Comparison of ENCODE assay signal across 10 mouse cellular contexts in the genomic region with DNA sequence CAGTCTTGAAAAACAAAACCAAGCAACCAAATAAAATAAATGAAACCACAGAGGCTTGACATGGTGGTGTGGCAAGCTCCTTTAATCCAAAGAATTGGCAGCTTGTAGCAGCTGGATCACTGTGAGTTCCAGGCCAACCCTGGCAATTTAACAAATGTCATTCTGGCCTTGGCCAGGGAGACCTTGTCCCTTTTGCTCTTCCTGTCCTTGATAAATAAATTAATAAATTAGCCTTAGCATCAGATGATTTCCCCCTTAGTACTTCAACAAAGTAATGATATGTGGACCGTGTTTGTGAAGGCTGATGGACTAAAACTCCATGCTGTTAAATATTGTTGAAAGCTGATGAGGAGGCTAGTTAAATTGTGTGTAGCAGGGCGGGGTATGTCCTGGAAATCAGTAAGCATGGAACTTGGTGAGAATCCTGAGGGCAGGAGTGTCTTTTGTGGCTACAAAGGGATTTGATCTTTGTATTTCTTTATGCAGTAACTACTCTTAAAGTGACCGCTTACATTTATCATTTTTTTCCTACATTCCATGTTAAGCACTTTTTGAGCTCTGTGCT. TPM values are rescaled to one million over a fixed set of nuclear protein-coding genes. Genes with fewer than 3 reads are reported as not detected.
DNase-seq lines count a peak whose midpoint lies in the region; ATAC-seq and TF ChIP-seq lines count a peak whose summit lies in the region.
"Had no signal": no experiment of that assay in that cellular context is flagged by ENCODE, and none has a peak within 500 bp of the region (broad histone marks: within the 10 kb centered on the region; RNA-seq: fewer than 3 reads in every experiment).

No protein-coding gene starts in this region.

- TF ChIP-seq CTCF in lung, embryonic 14.5 days (IDR thresholded peaks at IDR 0.05; ENCODE audit: low read depth): no peak
- no peak for TF ChIP-seq CTCF in lung, adult 2 months (IDR thresholded peaks at IDR 0.05; ENCODE audit: insufficient read depth, low read length)

- no peaks in the 10 kb centered on the region for H3K4me1 ChIP-seq in lung, embryonic 14.5 days (ENCODE audit: insufficient read depth)
- peaks cover 13% of the 10 kb centered on the region for H3K4me1 ChIP-seq in lung, adult 2 months (ENCODE audit: control insufficient read depth, insufficient read depth, low read length)
- no peaks in the 10 kb centered on the region for H3K4me1 ChIP-seq in hindbrain, embryonic 12.5 days

- DNase-seq in cerebellum, postnatal 10 days: peak; percentile 70 to 74
- no peak for DNase-seq in cerebellum, adult 11-12 months
- DNase-seq in lung, embryonic 14.5 days: peak; percentile 19
- DNase-seq in lung, adult 2 months: no peak
- DNase-seq in heart, postnatal 4 days: peak; percentile 12
- DNase-seq in ovary, postnatal 36 days (ENCODE audit: low spot score): peak; percentile 29
- no peak for DNase-seq in right cerebral cortex, postnatal 14 days

- no peak overlapping the region for H3K9ac ChIP-seq in lung, embryonic 14.5 days
- no peak overlapping the region for H3K9ac ChIP-seq in hindbrain, embryonic 12.5 days

- H3K4me2 ChIP-seq in lung, embryonic 14.5 days: no peak overlapping the region
- no peak overlapping the region for H3K4me2 ChIP-seq in hindbrain, embryonic 12.5 days (replicated peaks)

- no peak overlapping the region for H3K4me3 ChIP-seq in lung, embryonic 14.5 days (ENCODE audit: low read depth, low read length)
- H3K4me3 ChIP-seq in lung, adult 2 months (replicated peaks; ENCODE audit: extremely low read depth, low read depth, low read length): no peak overlapping the region
- H3K4me3 ChIP-seq in hindbrain, embryonic 12.5 days: no peak overlapping the region
- H3K4me3 ChIP-seq: megakaryocyte, embryonic 14.5 days had no signal

- WGBS in lung, embryonic 14.5 days: 72% methylated on average over 3 of the region's 3 CpGs
- WGBS in lung, adult 2 months: 60% methylated on average over 3 of the region's 3 CpGs
- WGBS in hindbrain, embryonic 12.5 days: 93% methylated on average over 3 of the region's 3 CpGs

- TF ChIP-seq POLR2A in lung, adult 2 months (IDR thresholded peaks at IDR 0.05; ENCODE audit: borderline replicate concordance, extremely low read depth, low read depth, low read length): no peak

- 0 out of 2 replicates have a peak, but pooled peaks cover 5% of the 10 kb centered on the region for H3K36me3 ChIP-seq in lung, embryonic 14.5 days (ENCODE audit: insufficient read depth)
- no peaks in the 10 kb centered on the region for H3K36me3 ChIP-seq in hindbrain, embryonic 12.5 days

- ATAC-seq in lung, embryonic 14.5 days (ENCODE audit: insufficient read depth): no peak
- no peak for ATAC-seq in hindbrain, embryonic 12.5 days (ENCODE audit: low FRiP score)

- H3K27me3 ChIP-seq in lung, embryonic 14.5 days (ENCODE audit: insufficient read depth, low read length): no peaks in the 10 kb centered on the region
- no peaks in the 10 kb centered on the region for H3K27me3 ChIP-seq in hindbrain, embryonic 12.5 days
- H3K27me3 ChIP-seq: megakaryocyte, embryonic 14.5 days had no signal

- no peak overlapping the region for H3K27ac ChIP-seq in lung, embryonic 14.5 days (ENCODE audit: low read depth)
- H3K27ac ChIP-seq in hindbrain, embryonic 12.5 days: no peak overlapping the region

- H3K9me3 ChIP-seq in lung, embryonic 14.5 days (ENCODE audit: low read depth, low read length): no peaks in the 10 kb centered on the region
- no peaks in the 10 kb centered on the region for H3K9me3 ChIP-seq in hindbrain, embryonic 12.5 days (replicated peaks)
- H3K9me3 ChIP-seq: megakaryocyte, embryonic 14.5 days had no signal

RNA-seq across cellular contexts. Expression of gene Rabep1, which starts 27.3 kb away (rescaled TPM):
- polyA plus RNA-seq in lung, embryonic 14.5 days (2014; fragmentation: Nextera tagmentation; extraction: Ambion mirVana): 32.3 and 32.6 TPM in 2 replicates
- polyA plus RNA-seq in lung, adult 2 months (2012; rRNA removed): 3.4 TPM in 2 replicates
- total RNA-seq in heart, postnatal 4 days (2021): 10 to 100 TPM; 34.7 to 38.0 TPM
- polyA plus RNA-seq in hindbrain, embryonic 12.5 days (2016; fragmentation: Nextera tagmentation; extraction: Ambion mirVana): 56.9 and 58.5 TPM in 2 replicates

RNA-seq across cellular contexts. Expression of gene Scimp, which starts 59.5 kb away (rescaled TPM):
- polyA plus RNA-seq in lung, embryonic 14.5 days (2014; fragmentation: Nextera tagmentation; extraction: Ambion mirVana): not detected in 2 replicates
- 2.6 and 3.5 TPM in 2 replicates for polyA plus RNA-seq in lung, adult 2 months (2012; rRNA removed)
- not detected for total RNA-seq in heart, postnatal 4 days (2021)
- polyA plus RNA-seq in hindbrain, embryonic 12.5 days (2016; fragmentation: Nextera tagmentation; extraction: Ambion mirVana): not detected in 2 replicates
- polyA plus RNA-seq: limb, embryonic 11.5 days had no signal

Comparison
In these comparisons a context has a peak if more than half of its experiments do, and no peak if none do; other contexts are left out.
1. DNase-seq: peak in cerebellum, postnatal 10 days (2 of 2), lung, embryonic 14.5 days (single experiment), heart, postnatal 4 days (single experiment) and ovary, postnatal 36 days (single experiment); none in cerebellum, adult 11-12 months (single experiment), lung, adult 2 months (single experiment) and right cerebral cortex, postnatal 14 days (single experiment).